Comparison of ENCODE assay signal across 18 mouse cellular contexts in genomic region chr7:68064120-68064519, GRCm38 (mm10).
DNase-seq lines count a peak whose midpoint lies in the region; ATAC-seq and TF ChIP-seq lines count a peak whose summit lies in the region.
"Had no signal": no experiment of that assay in that cellular context is flagged by ENCODE, and none has a peak within 500 bp of the region (broad histone marks: within the 10 kb centered on the region; RNA-seq: fewer than 3 reads in every experiment).

No protein-coding gene starts in this region.

- H3K4me2 ChIP-seq in heart, embryonic 11.5 days = no peak overlapping the region
- no peak overlapping the region for H3K4me2 ChIP-seq in heart, postnatal 0 days (ENCODE audit: low read depth, low read length)
- no peak overlapping the region for H3K4me2 ChIP-seq in kidney, embryonic 16.5 days (replicated peaks; ENCODE audit: low read depth, low read length)
- no peak overlapping the region for H3K4me2 ChIP-seq in kidney, embryonic 14.5 days (replicated peaks; ENCODE audit: low read depth, low read length)
- no peak overlapping the region for H3K4me2 ChIP-seq in midbrain, embryonic 13.5 days (replicated peaks)
- H3K4me2 ChIP-seq in midbrain, postnatal 0 days (ENCODE audit: low read depth, low read length, poor library complexity, severe bottlenecking) = no peak overlapping the region
- H3K4me2 ChIP-seq: limb, embryonic 15.5 days had no signal

- no peak for TF ChIP-seq CTCF in heart, postnatal 0 days (IDR thresholded peaks at IDR 0.05; ENCODE audit: low read depth)
- TF ChIP-seq CTCF in midbrain, postnatal 0 days (IDR thresholded peaks at IDR 0.05) = no peak

- H3K9ac ChIP-seq in heart, embryonic 11.5 days (ENCODE audit: low read depth, low read length) = no peak overlapping the region
- no peak overlapping the region for H3K9ac ChIP-seq in heart, postnatal 0 days (replicated peaks; ENCODE audit: low read depth, low read length)
- no peak overlapping the region; the same call in 1 of the 2 replicates for H3K9ac ChIP-seq in kidney, embryonic 16.5 days (replicated peaks; ENCODE audit: low read length)
- H3K9ac ChIP-seq in kidney, embryonic 14.5 days (ENCODE audit: low read depth, low read length) = no peak overlapping the region
- H3K9ac ChIP-seq in midbrain, embryonic 13.5 days (replicated peaks) = no peak overlapping the region
- H3K9ac ChIP-seq in midbrain, postnatal 0 days (replicated peaks; ENCODE audit: low read length, poor library complexity, severe bottlenecking) = no peak overlapping the region
- H3K9ac ChIP-seq: forebrain, postnatal 0 days; limb, embryonic 15.5 days; liver, embryonic 14.5 days; lung, embryonic 14.5 days had no signal

- peaks cover 28% of the 10 kb centered on the region for H3K4me1 ChIP-seq in heart, embryonic 11.5 days (ENCODE audit: control insufficient read depth, insufficient read depth, low read length)
- peaks cover 41% of the 10 kb centered on the region for H3K4me1 ChIP-seq in heart, postnatal 0 days (ENCODE audit: control insufficient read depth, insufficient read depth)
- peaks cover 67% of the 10 kb centered on the region for H3K4me1 ChIP-seq in kidney, embryonic 16.5 days (ENCODE audit: insufficient read depth, low read length)
- H3K4me1 ChIP-seq in kidney, embryonic 14.5 days (ENCODE audit: control insufficient read depth, insufficient read depth, low read length) = peaks cover 54% of the 10 kb centered on the region
- peaks cover 45% of the 10 kb centered on the region for H3K4me1 ChIP-seq in midbrain, embryonic 13.5 days (replicated peaks)
- peaks cover 5% of the 10 kb centered on the region; the same call in 1 of the 2 replicates for H3K4me1 ChIP-seq in midbrain, postnatal 0 days (ENCODE audit: insufficient read depth, low read length)

- 91% methylated on average over 8 of the region's 8 CpGs for WGBS in heart, embryonic 11.5 days (ENCODE audit: insufficient replicate concordance)
- WGBS in heart, postnatal 0 days = 90% methylated on average over 8 of the region's 8 CpGs
- 78% methylated on average over 8 of the region's 8 CpGs for WGBS in kidney, embryonic 16.5 days
- 75% methylated on average over 8 of the region's 8 CpGs for WGBS in kidney, embryonic 14.5 days
- WGBS in midbrain, embryonic 13.5 days = 93% methylated on average over 8 of the region's 8 CpGs
- 95% methylated on average over 8 of the region's 8 CpGs for WGBS in midbrain, postnatal 0 days

- no peak for TF ChIP-seq EP300 in heart, postnatal 0 days (IDR thresholded peaks at IDR 0.05; ENCODE audit: low read depth)

- H3K27me3 ChIP-seq in heart, embryonic 11.5 days (ENCODE audit: control insufficient read depth, insufficient read depth, low read length) = no peaks in the 10 kb centered on the region
- H3K27me3 ChIP-seq in heart, postnatal 0 days (ENCODE audit: control insufficient read depth, insufficient read depth, low read length) = no peaks in the 10 kb centered on the region
- H3K27me3 ChIP-seq in kidney, embryonic 16.5 days (ENCODE audit: insufficient read depth, low read length) = no peaks in the 10 kb centered on the region
- no peaks in the 10 kb centered on the region for H3K27me3 ChIP-seq in kidney, embryonic 14.5 days (ENCODE audit: control insufficient read depth, insufficient read depth, low read length)
- no peaks in the 10 kb centered on the region for H3K27me3 ChIP-seq in midbrain, embryonic 13.5 days
- no peaks in the 10 kb centered on the region for H3K27me3 ChIP-seq in midbrain, postnatal 0 days (ENCODE audit: insufficient read depth, low read length)
- H3K27me3 ChIP-seq: limb, embryonic 15.5 days had no signal

- ATAC-seq in heart, embryonic 11.5 days (replicated peaks; ENCODE audit: insufficient number of reproducible peaks, low FRiP score, low TSS enrichment) = no peak
- no peak for ATAC-seq in heart, postnatal 0 days (ENCODE audit: insufficient read depth, low read depth)
- no peak for ATAC-seq in kidney, embryonic 16.5 days (ENCODE audit: low FRiP score, low TSS enrichment)
- ATAC-seq in kidney, embryonic 14.5 days (ENCODE audit: low FRiP score, low TSS enrichment) = no peak
- no peak; the same call in 1 of the 2 replicates for ATAC-seq in midbrain, embryonic 13.5 days
- ATAC-seq in midbrain, postnatal 0 days (ENCODE audit: low FRiP score) = no peak
- ATAC-seq: hindbrain, postnatal 0 days had no signal

- no peak overlapping the region for H3K4me3 ChIP-seq in heart, embryonic 11.5 days (ENCODE audit: low read depth, low read length)
- H3K4me3 ChIP-seq in heart, postnatal 0 days (ENCODE audit: low read depth, low read length) = no peak overlapping the region
- no peak overlapping the region for H3K4me3 ChIP-seq in kidney, embryonic 16.5 days (ENCODE audit: low read length)
- no peak overlapping the region for H3K4me3 ChIP-seq in kidney, embryonic 14.5 days (ENCODE audit: low read length)
- H3K4me3 ChIP-seq in midbrain, embryonic 13.5 days (replicated peaks) = no peak overlapping the region
- H3K4me3 ChIP-seq in midbrain, postnatal 0 days (ENCODE audit: low read depth, low read length) = no peak overlapping the region
- H3K4me3 ChIP-seq: limb, embryonic 15.5 days had no signal

- H3K9me3 ChIP-seq in heart, embryonic 11.5 days (replicated peaks; ENCODE audit: control insufficient read depth, low read length) = no peaks in the 10 kb centered on the region
- H3K9me3 ChIP-seq in heart, postnatal 0 days (replicated peaks; ENCODE audit: control insufficient read depth, low read length) = no peaks in the 10 kb centered on the region
- H3K9me3 ChIP-seq in kidney, embryonic 16.5 days (ENCODE audit: low read length) = no peaks in the 10 kb centered on the region
- H3K9me3 ChIP-seq in kidney, embryonic 14.5 days (ENCODE audit: control insufficient read depth, low read length) = no peaks in the 10 kb centered on the region
- H3K9me3 ChIP-seq in midbrain, embryonic 13.5 days = no peaks in the 10 kb centered on the region
- H3K9me3 ChIP-seq in midbrain, postnatal 0 days (ENCODE audit: low read length) = no peaks in the 10 kb centered on the region
- H3K9me3 ChIP-seq: limb, embryonic 15.5 days had no signal

- no peak for DNase-seq in heart, adult 11 months
- no peak for DNase-seq in heart, postnatal 0 days (ENCODE audit: low spot score)
- no peak for DNase-seq in heart, adult 8-10 months (ENCODE audit: low spot score)
- no peak for DNase-seq in midbrain, postnatal 0 days (ENCODE audit: low spot score)
- DNase-seq: cerebellum, adult 18-20 months; cerebellum, postnatal 14 days; forebrain, postnatal 0 days; gastrocnemius, postnatal 14 days; heart, adult 18-20 months; left cerebral cortex, postnatal 4 days had no signal

- H3K27ac ChIP-seq in heart, embryonic 11.5 days (ENCODE audit: low read depth, low read length) = peak overlapping the region; percentile 32; the same call in 1 of the 2 replicates
- H3K27ac ChIP-seq in heart, postnatal 0 days (ENCODE audit: low read depth) = peak overlapping the region; percentile 59; the same call in 1 of the 2 replicates
- H3K27ac ChIP-seq in kidney, embryonic 16.5 days (ENCODE audit: low read length) = peak overlapping the region; percentile 56; the same call in 1 of the 2 replicates
- no peak overlapping the region for H3K27ac ChIP-seq in kidney, embryonic 14.5 days (ENCODE audit: low read depth, low read length)
- H3K27ac ChIP-seq in midbrain, embryonic 13.5 days = 0 out of 2 replicates have a peak overlapping the region, but pooled peaks have one; percentile 0
- H3K27ac ChIP-seq in midbrain, postnatal 0 days (ENCODE audit: low read depth, low read length) = no peak overlapping the region
- H3K27ac ChIP-seq: hindbrain, postnatal 0 days; limb, embryonic 15.5 days; liver, embryonic 14.5 days had no signal

- no peaks in the 10 kb centered on the region for H3K36me3 ChIP-seq in heart, embryonic 11.5 days (ENCODE audit: control insufficient read depth, insufficient read depth, low read length)
- 0 out of 2 replicates have a peak, but pooled peaks cover 6% of the 10 kb centered on the region for H3K36me3 ChIP-seq in heart, postnatal 0 days (replicated peaks; ENCODE audit: control insufficient read depth, insufficient read depth, low read length)
- H3K36me3 ChIP-seq in kidney, embryonic 16.5 days (ENCODE audit: insufficient read depth, low read length) = no peaks in the 10 kb centered on the region
- no peaks in the 10 kb centered on the region for H3K36me3 ChIP-seq in kidney, embryonic 14.5 days (ENCODE audit: control insufficient read depth, insufficient read depth, low read length)
- no peaks in the 10 kb centered on the region for H3K36me3 ChIP-seq in midbrain, embryonic 13.5 days
- no peaks in the 10 kb centered on the region for H3K36me3 ChIP-seq in midbrain, postnatal 0 days (ENCODE audit: insufficient read depth, low read length)
- H3K36me3 ChIP-seq: limb, embryonic 15.5 days had no signal

Comparison
In these comparisons a context has a peak if more than half of its experiments do, and no peak if none do; other contexts are left out.
1. H3K27ac ChIP-seq: peak in heart, embryonic 11.5 days (single experiment), heart, postnatal 0 days (single experiment), kidney, embryonic 16.5 days (single experiment) and midbrain, embryonic 13.5 days (single experiment); none in kidney, embryonic 14.5 days (single experiment) and midbrain, postnatal 0 days (single experiment).